Mouse (Mus musculus) myocyte (in vitro differentiated cells): ENCODE measurements at regions not wholly inside any gene's neighbourhood (a gene's known extent, or its start where the extent isn't known, plus 50 kb on each side); places are given as distances from the start of the nearest gene placed in this dataset.

Source experiments
- CEBPB ChIP-seq: IDR thresholded peaks from 2 replicates; pipeline ENCODE4 v1.6.1; 2011; ENCODE audit warnings: mild to moderate bottlenecking, moderate library complexity; ENCODE audit not compliant: poor library complexity, insufficient read depth, severe bottlenecking
- E2F4 ChIP-seq: IDR thresholded peaks from one replicate; pipeline ENCODE4 v1.6.1; 2011; ENCODE audit warnings: mild to moderate bottlenecking, control low read depth, moderate library complexity; ENCODE audit not compliant: insufficient read depth
- MAX ChIP-seq: IDR thresholded peaks from one replicate; pipeline ENCODE4 v1.6.1; 2011; ENCODE audit warnings: low read depth, mild to moderate bottlenecking, control low read depth
- MYOD1 ChIP-seq, 3 experiments: IDR thresholded peaks; one replicate each; pipeline ENCODE4 v1.6.1; 2011; ENCODE audit warnings: control low read depth in 2 of 3, low read depth in 2 of 3, mild to moderate bottlenecking in 2 of 3, moderate library complexity in 1 of 3; ENCODE audit not compliant: insufficient read length in 2 of 3, control insufficient read depth in 1 of 3
- MYOG ChIP-seq, 3 experiments: IDR thresholded peaks; one replicate each; pipeline ENCODE4 v1.6.1; 2011; ENCODE audit warnings: control low read depth in 2 of 3, low read depth in 2 of 3, mild to moderate bottlenecking in 2 of 3; ENCODE audit not compliant: insufficient read length in 2 of 3, control insufficient read depth in 1 of 3, insufficient read depth in 1 of 3
- POLR2A ChIP-seq: IDR thresholded peaks from one replicate; pipeline ENCODE4 v1.6.1; 2011; ENCODE audit warnings: low read depth, mild to moderate bottlenecking, control low read depth, moderate library complexity; ENCODE audit not compliant: insufficient read length
- REST ChIP-seq: IDR thresholded peaks from one replicate; pipeline ENCODE4 v1.6.1; 2011; ENCODE audit warnings: mild to moderate bottlenecking, control low read depth, moderate library complexity; ENCODE audit not compliant: insufficient read depth, insufficient read length
- SRF ChIP-seq: IDR thresholded peaks from one replicate; pipeline ENCODE4 v1.6.1; 2011; ENCODE audit warnings: low read depth; ENCODE audit not compliant: control insufficient read depth, insufficient read length
- TCF12 ChIP-seq: IDR thresholded peaks from one replicate; pipeline ENCODE4 v1.6.1; 2011; ENCODE audit warnings: mild to moderate bottlenecking, control low read depth; ENCODE audit not compliant: poor library complexity, insufficient read depth, severe bottlenecking
- TCF3 ChIP-seq: IDR thresholded peaks from one replicate; pipeline ENCODE4 v1.6.1; 2011; ENCODE audit warnings: low read depth, control low read depth; ENCODE audit not compliant: insufficient read length
- USF1 ChIP-seq: IDR thresholded peaks from one replicate; pipeline ENCODE4 v1.6.1; 2011; ENCODE audit warnings: low read depth, mild to moderate bottlenecking, control low read depth, moderate library complexity

- TF ChIP-seq POLR2A: no peak
- no peak for TF ChIP-seq USF1
- TF ChIP-seq MYOG (IDR thresholded peaks at IDR 0.05; ENCODE audit: control insufficient read depth in 1 of 3, insufficient read depth in 1 of 3, insufficient read length in 2 of 3, low read depth in 2 of 3): no peak
- TF ChIP-seq MAX: no peak
- TF ChIP-seq E2F4: no peak
- no peak for TF ChIP-seq TCF12
- TF ChIP-seq TCF3: no peak
- no peak for TF ChIP-seq REST
- no peak for TF ChIP-seq SRF
- TF ChIP-seq CEBPB: no peak
- TF ChIP-seq MYOD1 (IDR thresholded peaks at IDR 0.05; ENCODE audit: control insufficient read depth in 1 of 3, insufficient read length in 2 of 3, low read depth in 2 of 3): no peak
Measured at GRCm38 (mm10) chr12:54299506-54299905, 95.8 kb upstream of the Egln3 start.
